Mouse (Mus musculus): ENCODE measurements at regions not wholly inside any gene's neighbourhood (a gene's known extent, or its start where the extent isn't known, plus 50 kb on each side); places are given as distances from the start of the nearest gene placed in this dataset.
A peak's percentile ranks its signal among the peaks of the same experiment; 100 is the strongest.

DNA sequence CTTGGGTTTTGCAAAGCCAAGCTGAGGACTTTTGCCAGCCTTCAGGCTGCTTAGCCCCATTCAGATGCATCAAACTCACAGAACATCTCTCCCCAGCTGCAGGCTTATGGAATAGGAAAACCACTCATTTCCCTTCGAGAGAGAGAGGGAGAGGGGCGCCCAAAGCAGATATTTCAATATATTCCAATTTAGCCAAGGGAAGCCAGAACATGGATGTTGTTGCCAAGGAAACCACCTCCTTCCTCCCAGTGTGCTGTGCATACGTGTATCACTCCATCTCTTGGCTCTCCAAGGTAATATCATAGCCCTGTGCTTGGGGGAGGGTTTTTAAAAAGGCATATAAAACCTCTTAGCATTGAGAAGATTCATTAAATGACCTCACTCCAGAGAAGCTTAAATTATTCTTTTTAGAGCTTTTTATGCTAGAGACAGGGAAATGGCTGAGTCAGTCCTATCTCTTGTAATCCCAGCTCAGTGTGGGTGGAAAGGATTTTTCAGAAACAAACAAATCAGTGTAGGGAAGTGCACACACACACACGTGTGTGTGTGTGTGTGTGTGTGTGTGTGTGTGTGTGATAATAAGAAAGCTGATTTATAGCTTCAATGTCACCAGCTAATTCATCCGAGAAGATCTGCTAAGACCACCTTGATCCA, 245.1 kb downstream of the Rps24 start:
- DNase-seq, result no peak

DNA sequence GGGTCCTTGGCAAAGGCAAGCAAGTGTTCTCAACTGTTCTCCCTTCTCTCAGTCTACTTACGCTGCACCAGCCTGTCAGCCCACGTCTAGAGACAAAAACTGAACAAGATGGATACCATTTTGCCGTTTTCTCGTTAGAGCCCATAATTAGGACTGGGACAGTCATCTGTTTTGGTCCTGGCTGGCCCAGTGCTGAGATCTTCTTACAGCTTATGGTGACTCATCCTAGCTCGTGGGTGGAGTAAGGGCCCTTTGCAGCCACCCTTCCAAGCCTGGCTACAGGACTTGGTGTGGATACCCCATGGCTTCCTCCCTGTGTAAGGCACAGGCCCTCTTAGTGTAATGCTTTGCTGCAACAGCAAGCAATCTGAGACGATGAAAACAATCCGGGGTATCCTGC, 246.4 kb downstream of the Rps24 start:
- DNase-seq, result no peak

DNA sequence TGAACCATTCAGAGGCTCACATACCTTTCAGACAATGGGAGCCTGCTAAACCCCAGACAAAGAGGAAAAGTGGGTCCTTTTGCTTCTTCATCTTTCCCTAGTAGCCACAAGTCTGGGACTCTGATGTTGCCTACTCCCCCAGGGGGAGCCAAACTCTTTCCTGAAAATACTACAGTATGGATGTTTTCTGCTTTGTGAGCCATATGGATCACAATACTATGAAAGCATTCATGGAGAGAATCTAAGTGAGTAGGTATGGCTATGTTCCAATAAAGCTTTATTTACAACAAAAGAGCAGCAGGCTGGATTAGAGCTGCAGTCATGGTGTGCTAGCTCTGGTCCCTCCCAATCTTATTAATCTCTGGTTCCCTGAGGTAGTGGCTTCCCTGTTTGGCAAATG, 251.9 kb downstream of the Rps24 start:
- DNase-seq, result peak in 1 of 2 experiments; percentile 37

DNA sequence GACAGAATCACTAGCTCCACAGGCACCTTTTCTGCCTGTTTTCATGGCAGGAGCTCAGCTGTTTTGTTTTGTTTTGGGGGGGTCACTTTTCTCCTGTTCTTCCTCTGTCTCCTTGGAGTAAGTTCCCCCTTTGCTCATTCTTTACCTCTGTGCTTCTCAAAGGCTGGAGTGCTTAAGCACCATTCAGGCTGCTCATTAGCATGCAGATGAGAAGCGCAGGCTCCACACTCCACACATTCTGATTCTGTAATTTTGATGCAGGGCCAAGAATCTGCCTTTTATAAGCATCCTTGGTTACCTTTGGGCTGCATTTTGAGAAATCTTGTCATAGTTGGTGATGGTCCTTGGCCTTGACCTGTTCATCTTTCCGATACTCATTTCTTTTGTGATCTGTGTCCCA, 257.5 kb downstream of the Rps24 start:
- DNase-seq, result no peak

DNA sequence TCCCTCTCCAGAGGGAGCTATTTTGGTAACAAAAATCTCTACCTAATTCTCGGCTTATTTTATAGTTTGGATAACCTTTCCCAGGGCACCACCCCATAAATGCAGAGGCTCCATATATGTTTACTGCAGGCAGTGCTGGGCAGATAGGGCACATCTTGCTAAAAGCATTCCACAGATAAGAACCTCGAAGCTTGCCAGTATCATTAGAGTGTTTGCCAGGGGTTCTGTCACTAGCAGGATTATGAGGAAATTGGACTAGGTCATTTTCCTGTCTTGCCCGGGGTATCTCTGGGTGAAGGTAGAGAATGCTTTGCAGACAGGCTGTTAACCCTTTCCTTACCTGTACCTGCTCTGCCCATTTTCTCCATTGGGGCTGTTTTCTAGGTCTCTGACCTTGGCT, 258.8 kb downstream of the Rps24 start:
- no peak for DNase-seq

DNA sequence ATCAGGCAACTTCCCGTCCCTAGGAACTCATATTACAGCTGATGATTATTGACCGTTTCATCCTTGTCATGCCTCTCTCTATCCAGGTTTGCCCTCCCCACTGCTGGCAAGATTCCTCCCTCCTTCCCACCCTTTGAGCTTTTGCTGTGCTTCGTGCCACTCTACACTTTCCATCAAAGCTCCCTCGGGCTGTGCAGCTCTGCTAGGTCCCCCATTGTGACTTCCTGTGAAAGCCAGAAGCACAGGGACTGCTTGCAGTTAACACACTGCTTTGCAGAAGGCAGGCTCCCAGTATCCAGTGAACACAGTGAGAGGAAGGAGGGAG, 260.5 kb downstream of the Rps24 start:
- DNase-seq, result no peak

DNA sequence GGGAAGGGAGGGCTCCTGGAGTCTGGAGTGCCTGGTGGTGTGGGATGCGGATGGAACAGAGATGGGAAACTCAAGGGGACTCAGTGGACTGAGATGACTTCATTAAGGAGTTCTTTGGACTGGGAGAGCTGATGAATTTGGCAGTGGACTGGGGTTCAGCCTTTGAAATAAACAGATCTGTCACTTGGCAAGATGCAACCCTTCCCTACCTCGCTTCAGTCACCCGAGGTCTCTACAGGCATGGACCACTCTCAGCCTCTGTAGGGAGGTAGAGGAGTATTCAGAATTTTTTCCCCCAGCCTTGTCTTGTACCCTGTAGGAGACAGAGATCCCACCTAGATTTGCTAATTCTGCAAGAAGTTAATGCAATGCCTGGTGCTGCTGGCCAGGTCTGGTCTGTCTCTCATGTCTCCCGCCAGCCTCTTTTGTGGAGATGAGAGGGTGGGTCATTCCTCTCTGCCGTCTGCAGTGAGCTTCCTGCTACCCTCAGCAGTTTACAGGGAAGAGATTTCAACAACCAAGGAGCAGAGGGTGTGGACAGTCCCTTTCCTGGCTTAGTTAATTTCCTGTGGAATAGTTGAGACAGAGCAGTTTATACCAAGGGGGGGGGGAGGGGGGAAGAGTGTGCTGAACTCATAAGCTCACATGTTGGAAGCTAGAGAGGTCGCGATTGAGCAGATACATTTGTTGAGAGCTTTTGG, 261.0 kb downstream of the Rps24 start:
- DNase-seq, result peak; percentile 69 to 83

DNA sequence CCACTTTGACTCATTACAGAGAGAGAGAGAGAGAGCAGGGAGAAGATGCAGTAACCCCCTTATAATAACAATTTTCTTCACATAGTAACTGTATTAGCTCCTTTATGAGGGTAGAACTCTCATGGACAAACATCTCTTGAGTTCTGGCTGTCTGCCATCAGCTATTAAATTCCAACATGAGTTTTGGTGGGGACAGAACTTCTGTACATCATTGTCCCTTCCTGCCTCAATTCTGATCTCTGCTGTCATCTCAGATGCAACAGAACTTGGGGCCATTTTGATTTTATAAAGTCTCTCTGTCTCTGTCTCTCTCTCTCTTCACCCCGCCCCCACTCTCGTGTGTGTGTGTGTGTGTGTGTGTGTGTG, 261.6 kb downstream of the Rps24 start:
- DNase-seq, result peak in 1 of 2 experiments; percentile 29

DNA sequence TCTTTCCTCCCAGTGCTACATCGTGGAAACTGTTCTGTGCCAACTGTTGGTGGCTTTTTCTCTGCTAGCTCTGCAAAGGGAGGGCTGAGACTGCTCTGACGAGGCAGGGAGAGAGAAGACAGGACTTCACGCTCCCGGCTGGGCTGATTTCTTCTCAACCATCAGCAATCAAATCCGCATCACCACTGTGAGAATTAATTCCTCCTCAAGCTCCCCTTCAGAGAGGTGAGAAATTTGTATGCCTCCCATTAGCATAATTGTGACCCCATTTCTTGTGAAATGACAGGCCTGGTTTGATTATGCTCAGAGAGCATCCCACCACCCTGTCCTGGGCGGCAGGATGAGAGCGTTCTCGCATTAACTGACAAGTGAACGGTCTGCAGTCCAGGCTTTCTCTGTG, 262.4 kb downstream of the Rps24 start:
- DNase-seq, result no peak

DNA sequence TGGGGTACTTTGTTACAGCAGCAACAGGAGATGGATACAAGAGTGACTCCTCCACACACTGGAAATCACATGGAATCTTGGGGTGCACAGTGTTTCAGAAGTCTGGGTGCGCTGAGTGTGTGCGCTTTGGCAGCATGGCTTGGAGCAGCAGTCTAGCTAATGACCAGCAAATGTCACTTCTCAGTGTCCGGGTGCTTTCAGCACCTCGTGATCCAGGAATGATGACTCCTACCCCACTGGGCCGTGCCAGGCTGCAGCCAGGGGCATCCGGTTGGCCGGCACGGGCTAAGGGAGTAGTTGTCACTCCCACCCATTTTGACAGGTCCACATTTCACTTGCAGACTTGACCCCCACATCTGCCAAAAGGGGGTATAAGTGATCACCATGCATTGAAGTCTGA, 264.3 kb downstream of the Rps24 start:
- no peak for DNase-seq

DNA sequence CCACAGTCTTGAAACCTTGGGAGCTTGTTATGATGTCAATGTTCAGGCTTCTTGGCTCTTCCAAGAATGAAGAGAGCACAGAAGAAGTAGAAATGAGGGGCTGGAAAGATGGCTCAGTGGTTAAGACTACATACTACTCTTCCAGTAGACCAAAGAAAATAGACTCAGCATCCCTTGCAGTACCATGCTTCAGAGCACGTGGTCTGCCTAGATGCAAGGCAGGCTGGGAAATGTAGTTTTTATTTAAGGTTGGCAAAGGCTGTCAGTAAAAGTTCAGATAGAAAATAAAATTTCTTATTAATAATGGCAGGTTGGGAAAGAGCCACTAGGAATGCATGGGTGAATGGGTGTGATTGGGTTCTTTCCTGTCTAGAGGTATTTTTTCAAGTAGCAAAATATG, 267.8 kb downstream of the Rps24 start:
- no peak for DNase-seq

DNA sequence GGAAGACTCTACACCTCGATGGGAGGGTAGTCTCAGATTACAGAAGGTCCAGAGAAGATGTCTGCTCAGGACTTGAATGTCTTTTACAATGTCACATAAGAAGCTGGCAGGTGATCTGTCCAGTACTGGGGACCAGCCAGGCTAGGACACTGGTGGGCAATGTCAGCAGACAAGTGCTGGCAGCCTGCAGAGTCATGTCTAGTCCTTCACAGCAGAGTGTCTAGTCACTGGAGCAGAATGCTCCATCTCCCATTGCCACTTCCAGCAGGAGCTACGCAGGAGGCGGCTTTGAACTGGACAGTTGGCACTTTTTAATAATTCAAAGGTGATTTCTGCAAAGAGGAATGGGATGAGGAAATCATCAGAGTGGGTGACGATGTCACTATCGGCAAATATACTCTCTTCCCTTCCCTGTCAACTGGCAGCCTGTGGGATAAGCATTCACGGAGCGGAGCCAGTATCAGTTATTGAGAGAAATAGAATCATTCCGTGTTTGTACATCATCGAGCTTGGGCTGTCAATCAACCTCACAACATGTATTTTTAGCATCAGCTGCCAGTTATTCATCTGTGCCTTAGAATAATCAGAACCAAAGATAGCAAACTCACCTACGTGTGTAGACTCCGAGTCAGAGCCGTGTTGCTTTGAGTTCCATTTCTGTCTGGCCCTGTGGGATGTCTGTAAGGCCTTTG, 268.6 kb downstream of the Rps24 start:
- DNase-seq, result no peak

DNA sequence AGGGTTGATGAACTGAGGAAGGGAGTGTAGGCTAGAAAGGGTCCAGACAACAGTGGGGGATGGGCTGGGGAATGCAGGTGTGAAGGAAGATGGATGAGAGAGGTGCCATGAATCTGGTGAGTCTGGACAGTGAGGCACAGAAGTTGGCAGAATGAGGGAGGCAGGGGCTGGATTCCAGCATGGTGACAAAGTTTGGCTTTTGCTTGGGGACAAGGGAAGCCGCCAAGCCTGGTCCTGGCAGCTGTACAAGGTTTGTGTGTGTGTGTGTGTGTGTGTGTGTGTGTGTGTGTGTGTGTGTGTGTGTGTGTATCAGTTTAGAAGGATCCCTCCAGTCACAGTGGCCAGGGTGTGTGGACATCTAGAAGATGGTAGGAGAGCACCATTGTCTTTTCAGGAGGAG, 270.4 kb downstream of the Rps24 start:
- peak; percentile 57 to 66 for DNase-seq

DNA sequence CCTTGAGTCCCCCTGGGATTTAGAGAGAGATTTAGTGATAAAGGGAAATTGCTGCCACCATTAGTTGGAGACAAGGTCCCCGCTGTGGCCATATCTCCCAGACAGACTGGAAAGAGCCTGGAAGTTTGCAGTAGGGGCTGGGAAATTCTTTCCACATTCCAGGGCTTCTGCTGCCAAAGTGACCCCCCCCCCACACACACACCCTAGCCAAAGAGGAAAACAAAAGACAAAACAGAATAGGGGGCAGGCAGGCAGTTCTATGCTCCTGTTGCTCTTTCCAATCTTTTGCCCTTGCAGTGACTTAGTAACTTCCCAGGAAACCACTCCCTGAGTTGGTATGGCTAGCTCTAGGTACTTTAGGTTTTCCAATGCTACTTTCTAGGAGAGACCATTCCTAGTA, 270.9 kb downstream of the Rps24 start:
- no peak for DNase-seq

DNA sequence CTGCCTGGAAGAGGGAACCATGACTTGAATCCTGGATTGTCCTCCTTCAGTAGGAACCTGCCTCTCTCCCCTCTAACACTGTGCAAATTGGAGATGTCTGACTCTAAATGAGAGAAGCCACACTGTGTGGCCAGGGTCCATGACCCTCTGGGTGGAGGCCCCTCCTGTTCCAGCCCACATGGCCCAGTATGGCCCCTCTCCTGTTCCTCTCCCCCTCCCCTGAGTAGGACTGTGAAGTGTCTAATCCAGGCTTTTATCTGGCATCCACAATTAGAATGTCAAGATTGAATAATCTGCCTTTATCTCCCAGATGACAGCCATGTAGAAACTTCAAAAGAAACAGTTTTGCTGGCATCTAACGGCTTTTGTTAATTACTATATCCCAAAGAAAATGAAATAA, 274.0 kb downstream of the Rps24 start:
- DNase-seq, result no peak

DNA sequence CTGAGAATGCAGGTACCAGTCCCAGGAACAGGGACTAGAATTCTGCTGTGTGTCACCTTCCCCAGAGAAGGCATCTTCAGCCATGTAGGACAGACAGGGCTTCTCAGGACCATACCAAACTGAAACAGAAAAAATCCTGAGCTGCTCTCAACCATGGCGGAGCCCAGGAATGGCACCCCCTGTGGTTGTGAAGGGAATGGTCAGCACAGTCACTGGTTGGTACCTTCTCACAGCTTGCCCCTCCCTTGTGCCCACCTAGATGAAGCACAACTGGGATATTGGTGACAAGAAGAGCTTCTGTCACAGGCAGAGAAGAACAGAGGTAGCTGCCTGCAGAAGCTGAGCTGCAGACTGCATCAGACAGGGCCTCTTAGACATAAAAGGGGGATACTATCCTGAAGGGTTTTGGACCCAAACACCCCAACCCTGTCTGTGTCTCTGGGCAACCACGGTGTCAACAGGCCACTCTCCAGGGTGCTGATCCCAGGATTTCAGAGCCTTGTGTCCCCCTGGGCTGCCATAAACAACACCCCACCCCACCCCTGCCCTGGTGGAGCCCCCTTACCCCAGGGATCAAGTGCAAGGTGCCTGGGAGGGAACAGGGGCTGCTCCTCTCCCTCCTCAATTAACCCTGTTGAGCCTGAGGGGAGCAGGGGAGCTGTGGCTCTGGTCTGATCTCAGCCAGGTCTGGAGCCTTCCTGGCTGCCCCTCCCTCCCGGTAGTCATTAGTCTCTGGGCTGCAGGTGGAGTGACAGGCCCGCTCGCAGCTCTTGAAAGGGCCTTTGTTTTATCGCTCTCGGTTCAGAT, 275.7 kb downstream of the Rps24 start:
- no peak for DNase-seq

DNA sequence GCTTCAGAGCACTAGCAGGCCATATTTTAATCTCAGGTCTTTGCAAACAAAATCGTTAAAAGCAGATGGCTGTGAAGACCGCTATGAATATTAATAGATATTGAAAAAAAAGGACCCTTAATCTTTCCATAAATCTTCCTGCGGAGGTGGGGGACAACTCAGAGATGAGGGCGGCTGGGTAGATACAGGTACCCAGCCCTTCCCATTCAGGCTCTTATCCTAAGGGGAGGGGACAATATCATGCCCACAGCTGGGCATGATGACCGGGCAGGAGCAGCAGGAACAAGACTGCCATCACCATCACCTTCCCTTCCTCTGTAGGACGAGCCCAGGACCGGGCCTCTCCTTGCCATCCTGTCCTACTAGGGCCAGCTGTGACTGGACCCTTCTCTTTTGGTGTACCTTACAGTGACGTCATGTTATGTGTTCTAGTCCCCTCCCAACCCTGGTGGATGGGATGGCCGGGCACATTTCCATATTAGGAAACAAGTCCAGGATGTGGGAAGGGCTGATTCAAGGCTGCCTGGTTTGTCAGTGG, 276.4 kb downstream of the Rps24 start:
- no peak for DNase-seq

DNA sequence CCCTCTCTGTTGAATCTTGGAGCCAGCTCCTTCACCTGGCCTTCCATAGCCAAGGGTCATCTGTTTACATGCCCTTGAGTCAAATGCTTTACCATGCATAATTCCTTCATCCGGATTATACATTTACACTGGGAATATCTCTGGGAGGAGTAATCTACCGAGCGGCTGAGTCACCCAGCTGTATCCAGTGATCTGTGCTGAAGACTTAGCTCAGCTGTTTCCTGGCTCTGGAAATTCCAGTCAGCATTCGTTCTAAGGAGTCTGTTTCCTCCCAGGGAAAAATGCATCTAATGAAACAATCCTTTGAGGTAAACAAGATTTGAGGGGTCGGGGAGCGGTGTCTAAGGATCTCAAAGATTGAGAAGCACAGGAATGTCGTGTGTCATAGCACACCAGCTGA, 276.9 kb downstream of the Rps24 start:
- no peak for DNase-seq

DNA sequence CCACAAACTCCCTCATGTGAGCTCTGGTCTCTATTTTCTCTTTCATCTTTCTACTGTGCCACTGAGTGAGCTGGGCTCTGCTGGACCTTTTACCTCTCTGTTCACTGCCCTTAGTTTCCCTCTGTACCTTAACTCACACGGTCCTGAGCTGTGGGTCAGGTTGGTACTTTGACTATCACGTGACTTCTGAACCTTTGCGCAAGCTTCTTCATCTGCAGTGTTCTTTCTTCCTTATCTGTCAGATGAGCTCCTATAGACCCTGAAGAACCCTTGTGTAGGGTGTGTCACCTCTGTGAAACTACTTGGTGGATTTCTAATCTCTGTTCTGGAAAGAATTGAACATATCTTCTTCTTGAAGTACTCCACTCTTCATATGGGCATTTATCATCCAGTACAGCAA, 279.3 kb downstream of the Rps24 start:
- no peak for DNase-seq

DNA sequence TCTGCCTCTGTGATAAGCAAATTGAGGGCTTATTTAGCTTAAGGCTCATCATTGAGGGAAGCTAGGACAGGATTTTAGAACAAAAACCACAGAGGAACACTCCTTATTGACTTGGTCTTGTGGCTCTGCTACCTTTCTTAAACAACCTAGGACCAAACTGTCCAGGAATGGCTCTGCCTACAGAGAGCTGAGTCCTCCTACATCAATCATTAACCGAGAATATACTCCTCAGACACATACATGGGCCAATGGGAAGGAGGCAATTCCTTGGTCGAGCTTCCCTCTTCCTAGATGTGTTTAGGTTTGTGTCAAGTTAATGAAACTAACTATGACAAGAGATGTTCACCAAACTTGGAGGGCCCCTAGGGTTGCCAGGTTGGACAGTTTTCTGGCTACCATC, 279.8 kb downstream of the Rps24 start:
- DNase-seq, result no peak

DNA sequence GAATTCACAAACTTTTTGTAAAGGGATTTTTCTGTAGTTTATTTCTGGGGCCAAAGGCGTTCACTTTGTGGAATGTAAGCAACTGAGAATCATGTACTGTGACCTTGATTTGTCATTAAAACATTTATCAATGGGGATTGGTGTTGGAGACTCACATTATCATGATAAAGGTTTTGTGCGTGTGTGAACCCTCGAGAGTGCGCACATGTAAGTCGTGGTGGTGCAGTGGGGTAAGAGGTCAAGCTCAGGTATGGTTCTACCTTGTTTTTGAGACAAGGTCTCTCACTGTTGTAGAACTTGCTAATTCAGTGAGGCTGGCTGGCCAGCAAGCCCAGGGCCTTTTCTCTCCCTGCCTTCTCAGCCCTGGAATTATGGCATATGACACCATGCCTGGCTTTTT, 280.4 kb downstream of the Rps24 start:
- no peak for DNase-seq

DNA sequence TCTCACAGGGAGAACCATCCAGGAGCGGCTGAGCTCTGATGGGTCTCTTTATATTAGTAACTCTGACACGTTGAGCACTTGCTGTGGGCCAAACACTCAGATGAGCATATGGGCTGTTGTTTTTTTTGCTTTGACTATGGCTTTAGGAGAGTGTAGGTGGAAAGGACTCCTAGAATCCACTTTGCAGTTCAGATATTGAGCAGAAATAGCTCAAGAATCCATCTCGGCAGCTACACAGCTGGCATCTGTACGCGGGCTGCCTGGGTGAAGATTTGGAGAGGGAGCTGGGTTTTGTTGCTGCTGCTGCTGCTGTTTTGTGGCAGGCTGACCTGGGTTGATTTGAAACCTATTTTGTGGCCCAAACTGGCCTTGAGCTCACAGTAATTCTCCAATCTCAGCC, 281.0 kb downstream of the Rps24 start:
- no peak for DNase-seq

DNA sequence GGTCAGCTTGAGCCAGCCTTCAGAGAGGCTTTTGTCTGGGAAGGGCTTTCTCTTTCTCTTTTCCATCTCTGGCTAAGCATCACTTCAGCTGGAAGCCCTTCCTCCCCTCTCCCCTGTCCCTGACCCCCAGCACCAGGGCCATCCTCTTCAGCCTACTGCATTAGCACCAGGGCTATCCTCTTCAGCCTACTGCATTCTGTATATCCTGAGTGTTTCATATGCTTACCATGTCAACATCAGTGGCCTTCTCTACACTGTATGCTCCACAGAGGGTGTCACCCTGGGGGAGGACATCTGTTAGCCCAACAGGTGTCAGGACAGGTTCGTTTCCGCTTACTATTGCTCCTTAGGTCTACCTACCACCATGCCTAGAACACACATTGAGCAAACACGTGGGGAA, 282.5 kb downstream of the Rps24 start:
- DNase-seq, result no peak
